ENCODE assay signal across 26 mouse cellular contexts in the genomic region with DNA sequence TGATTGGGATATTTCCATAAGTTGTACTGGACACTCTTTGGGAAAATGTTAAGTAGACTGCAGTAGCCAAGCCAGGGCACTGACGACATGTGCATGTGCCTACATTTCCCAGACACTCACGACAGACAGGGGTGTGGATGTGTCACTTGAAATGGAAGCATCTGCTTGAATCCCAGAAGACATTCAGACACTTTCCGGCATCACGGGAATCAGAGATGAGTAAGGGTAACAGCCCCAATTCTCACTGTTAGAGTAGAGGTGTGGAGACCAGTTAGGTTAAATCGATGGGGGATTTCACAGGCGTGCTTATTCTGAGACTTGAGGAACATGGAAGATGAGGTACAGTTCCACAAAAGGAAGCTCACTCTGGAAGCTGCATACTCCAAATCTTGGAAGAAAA.
"Had no signal": no experiment of that assay in that cellular context is flagged by ENCODE, and none has a peak within 500 bp of the region (broad histone marks: within the 10 kb centered on the region; RNA-seq: fewer than 3 reads in every experiment).

No protein-coding gene starts in this region.

- DNase-seq: gastrocnemius, postnatal 14 days; heart, adult 2 months; heart, postnatal 10 days; heart, postnatal 4 days; kidney, adult 18-20 months; kidney, adult 8-10 months; kidney, postnatal 10 days; kidney, postnatal 25 days; kidney, postnatal 4 days; layer of hippocampus, adult 9-11 months; liver; liver, embryonic 13.5 days; liver, postnatal 0 days; lung, adult 2 months had no signal

- H3K27me3 ChIP-seq: heart, embryonic 12.5 days; hindbrain, embryonic 12.5 days; intestine, embryonic 15.5 days; limb, embryonic 12.5 days; liver, embryonic 13.5 days; liver, embryonic 15.5 days had no signal

- H3K4me3 ChIP-seq: heart, adult 2 months; heart, embryonic 12.5 days; hindbrain, embryonic 10.5 days; hindbrain, embryonic 12.5 days; intestine, embryonic 15.5 days; limb, embryonic 10.5 days; limb, embryonic 12.5 days; liver, embryonic 13.5 days; liver, embryonic 15.5 days had no signal

- H3K9me3 ChIP-seq: heart, embryonic 12.5 days; hindbrain, embryonic 10.5 days; hindbrain, embryonic 12.5 days; intestine, embryonic 15.5 days; limb, embryonic 10.5 days; limb, embryonic 12.5 days; liver, embryonic 15.5 days had no signal

- ATAC-seq: hindbrain, embryonic 16.5 days; inflammation-experienced regulatory T-cells, adult 6 months; intestine, embryonic 15.5 days; intestine, postnatal 0 days; liver, postnatal 0 days had no signal

- H3K4me1 ChIP-seq: heart, embryonic 12.5 days; hindbrain, embryonic 10.5 days; hindbrain, embryonic 12.5 days; intestine, embryonic 15.5 days; limb, embryonic 10.5 days; limb, embryonic 12.5 days; liver, embryonic 13.5 days; liver, embryonic 15.5 days had no signal

- H3K4me2 ChIP-seq: heart, embryonic 12.5 days; hindbrain, embryonic 12.5 days; hindbrain, embryonic 14.5 days; intestine, embryonic 15.5 days; limb, embryonic 12.5 days; liver, embryonic 11.5 days; liver, embryonic 13.5 days; liver, embryonic 15.5 days had no signal

- H3K9ac ChIP-seq: heart, embryonic 12.5 days; hindbrain, embryonic 12.5 days; hindbrain, embryonic 14.5 days; intestine, embryonic 15.5 days; limb, embryonic 12.5 days; liver, embryonic 13.5 days; liver, embryonic 15.5 days; liver, postnatal 0 days had no signal

- H3K27ac ChIP-seq: heart, adult 2 months; hindbrain, embryonic 10.5 days; hindbrain, embryonic 12.5 days; hindbrain, embryonic 14.5 days; intestine, embryonic 15.5 days; limb, embryonic 10.5 days; limb, embryonic 12.5 days; liver, embryonic 13.5 days; liver, embryonic 15.5 days had no signal

- H3K36me3 ChIP-seq: heart, embryonic 12.5 days; hindbrain, embryonic 10.5 days; hindbrain, embryonic 12.5 days; intestine, embryonic 15.5 days; limb, embryonic 10.5 days; limb, embryonic 12.5 days; liver, embryonic 13.5 days; liver, embryonic 15.5 days had no signal
